Mouse (Mus musculus): ENCODE results near the gene Pgm2.

DNA sequence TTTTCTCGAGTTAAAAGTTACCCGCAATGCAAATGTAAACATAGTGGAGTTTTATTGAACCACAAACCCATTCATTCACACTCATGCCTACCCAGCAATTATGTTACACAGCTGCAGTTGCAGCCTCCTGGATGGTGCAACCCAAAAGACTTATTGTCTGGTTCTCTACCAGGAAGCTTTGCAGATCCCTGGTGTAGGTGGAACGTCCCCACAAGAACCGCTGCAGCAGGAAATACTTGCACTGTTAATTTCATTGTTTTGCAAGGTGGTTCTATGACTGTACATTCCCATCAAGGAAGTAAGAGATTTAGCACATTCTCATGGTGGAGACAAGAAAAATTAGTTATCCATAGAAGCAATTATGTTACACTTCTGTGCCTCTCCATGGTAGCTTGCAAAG is 15.4 kb upstream of the Pgm2 start:
- TF ChIP-seq CTCF (IDR thresholded peaks at IDR 0.05; ENCODE audit: low read depth) (no peak), EP300 (IDR thresholded peaks at IDR 0.05; ENCODE audit: low read depth) (no peak)

Data from heart, postnatal 0 days (tissue).